Comparison of ENCODE assay signal across 8 mouse cellular contexts in the genomic region with DNA sequence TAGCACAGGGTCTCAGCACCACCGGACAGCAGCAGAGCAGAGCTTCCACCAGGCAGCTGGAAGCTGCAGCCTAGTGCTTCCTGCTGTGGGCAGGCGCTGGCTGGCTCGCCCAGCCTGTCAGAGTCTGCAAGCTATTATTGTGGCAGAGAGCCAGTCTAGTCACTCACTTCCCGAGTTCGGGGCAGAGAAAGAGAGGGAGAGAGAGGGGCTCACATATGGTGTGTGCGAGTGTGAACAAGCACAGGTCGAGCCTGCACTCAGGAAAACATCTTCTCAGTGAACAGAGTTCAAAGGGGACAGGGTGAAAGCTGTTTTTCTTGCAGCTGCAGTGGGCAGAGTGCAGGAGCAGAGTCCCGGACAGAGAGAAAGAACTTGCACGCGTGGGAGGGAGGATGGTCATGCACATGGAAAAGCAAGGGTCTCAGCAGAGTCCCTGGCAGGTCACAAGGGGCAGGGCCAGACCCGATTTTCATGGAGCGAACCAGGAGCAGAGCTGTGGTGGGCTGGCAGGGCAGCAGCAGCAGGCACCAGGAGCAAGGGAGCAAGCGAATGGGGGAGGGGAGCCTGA. TPM values are rescaled to one million over a fixed set of nuclear protein-coding genes. Genes with fewer than 3 reads are reported as not detected.
A peak's percentile ranks its signal among the peaks of the same experiment; 100 is the strongest.
DNase-seq lines count a peak whose midpoint lies in the region; ATAC-seq and TF ChIP-seq lines count a peak whose summit lies in the region.

No protein-coding gene starts in this region.

- 2% methylated on average over 13 of the region's 13 CpGs for WGBS in kidney, embryonic 14.5 days
- 22% methylated on average over 13 of the region's 13 CpGs for WGBS in kidney, adult 2 months
- WGBS in limb, embryonic 11.5 days, result 4% methylated on average over 13 of the region's 13 CpGs
- 4% methylated on average over 13 of the region's 13 CpGs for WGBS in neural tube, embryonic 12.5 days

- no peaks in the 10 kb centered on the region for H3K27me3 ChIP-seq in kidney, embryonic 14.5 days (ENCODE audit: control insufficient read depth, insufficient read depth, low read length)
- H3K27me3 ChIP-seq in kidney, adult 2 months (replicated peaks; ENCODE audit: control insufficient read depth, insufficient read depth, low read length), result no peaks in the 10 kb centered on the region
- no peaks in the 10 kb centered on the region for H3K27me3 ChIP-seq in limb, embryonic 11.5 days (ENCODE audit: control insufficient read depth, insufficient read depth, low read length)
- no peaks in the 10 kb centered on the region for H3K27me3 ChIP-seq in neural tube, embryonic 12.5 days (replicated peaks)

- H3K4me2 ChIP-seq in kidney, embryonic 14.5 days (replicated peaks; ENCODE audit: low read depth, low read length), result peak overlapping the region; percentile 38
- peak overlapping the region; percentile 25 for H3K4me2 ChIP-seq in limb, embryonic 11.5 days (ENCODE audit: low read depth, severe bottlenecking)
- peak overlapping the region; percentile 46 for H3K4me2 ChIP-seq in neural tube, embryonic 12.5 days (replicated peaks)

- DNase-seq in kidney, adult 2 months, result no peak
- peak; percentile 62 for DNase-seq in limb, embryonic 11.5 days (ENCODE audit: low spot score)
- DNase-seq in testis, postnatal 10 days (ENCODE audit: low spot score), result no peak
- DNase-seq in T-cell, adult 2 months (ENCODE audit: low spot score), result no peak
- no peak for DNase-seq in layer of hippocampus, postnatal 14 days (ENCODE audit: low spot score in 2 of 2)

- H3K36me3 ChIP-seq in kidney, embryonic 14.5 days (ENCODE audit: control insufficient read depth, insufficient read depth, low read length), result no peaks in the 10 kb centered on the region
- H3K36me3 ChIP-seq in kidney, adult 2 months (ENCODE audit: control insufficient read depth, insufficient read depth, low read length), result no peaks in the 10 kb centered on the region
- H3K36me3 ChIP-seq in limb, embryonic 11.5 days (ENCODE audit: control insufficient read depth, insufficient read depth, low read length), result no peaks in the 10 kb centered on the region
- H3K36me3 ChIP-seq in neural tube, embryonic 12.5 days, result no peaks in the 10 kb centered on the region

- H3K4me3 ChIP-seq in kidney, embryonic 14.5 days (ENCODE audit: low read length), result no peak overlapping the region; the same call in 1 of the 2 replicates
- H3K4me3 ChIP-seq in kidney, adult 2 months (ENCODE audit: insufficient read depth, low read depth, low read length), result no peak overlapping the region
- H3K4me3 ChIP-seq in limb, embryonic 11.5 days (ENCODE audit: low read depth, low read length), result no peak overlapping the region; the same call in 1 of the 2 replicates
- H3K4me3 ChIP-seq in neural tube, embryonic 12.5 days, result no peak overlapping the region

- peaks cover 8% of the 10 kb centered on the region; the same call in 1 of the 2 replicates for H3K4me1 ChIP-seq in kidney, embryonic 14.5 days (ENCODE audit: control insufficient read depth, insufficient read depth, low read length)
- no peaks in the 10 kb centered on the region for H3K4me1 ChIP-seq in kidney, adult 2 months (ENCODE audit: control insufficient read depth, insufficient read depth, low read length)
- H3K4me1 ChIP-seq in limb, embryonic 11.5 days (ENCODE audit: control insufficient read depth, insufficient read depth, low read length), result 0 out of 2 replicates have a peak, but pooled peaks cover 6% of the 10 kb centered on the region
- peaks cover 7% of the 10 kb centered on the region for H3K4me1 ChIP-seq in neural tube, embryonic 12.5 days

- H3K9me3 ChIP-seq in kidney, embryonic 14.5 days (ENCODE audit: control insufficient read depth, low read length), result no peaks in the 10 kb centered on the region
- no peaks in the 10 kb centered on the region for H3K9me3 ChIP-seq in limb, embryonic 11.5 days (ENCODE audit: control insufficient read depth, low read length)
- H3K9me3 ChIP-seq in neural tube, embryonic 12.5 days, result no peaks in the 10 kb centered on the region

- H3K9ac ChIP-seq in kidney, embryonic 14.5 days (ENCODE audit: low read depth, low read length), result peak overlapping the region; percentile 28; the same call in 1 of the 2 replicates
- peak overlapping the region; percentile 27; the same call in 1 of the 2 replicates for H3K9ac ChIP-seq in limb, embryonic 11.5 days (ENCODE audit: low read length)
- peak overlapping the region; percentile 23; the same call in 1 of the 2 replicates for H3K9ac ChIP-seq in neural tube, embryonic 12.5 days

- ATAC-seq in kidney, embryonic 14.5 days (ENCODE audit: low FRiP score, low TSS enrichment), result peak; percentile 81
- ATAC-seq in erythroblast, adult 5-6 weeks (replicated peaks; ENCODE audit: low FRiP score, poor library complexity, severe bottlenecking), result 0 out of 2 replicates have a peak, but pooled peaks have one; percentile 52
- peak; percentile 62 for ATAC-seq in limb, embryonic 11.5 days (ENCODE audit: insufficient number of reproducible peaks, low FRiP score, low TSS enrichment, low read depth)
- ATAC-seq in neural tube, embryonic 12.5 days (ENCODE audit: low FRiP score, low read depth), result peak; percentile 41; the same call in 1 of the 2 replicates

- no peak for TF ChIP-seq POLR2A in kidney, adult 2 months (IDR thresholded peaks at IDR 0.05; ENCODE audit: low read depth, low read length)

- TF ChIP-seq CTCF in kidney, adult 2 months (conservative IDR thresholded peaks at IDR 0.05; ENCODE audit: insufficient read depth, insufficient read length, low read depth, low read length), result no peak

- 0 out of 2 replicates have a peak overlapping the region, but pooled peaks have one; percentile 17 for H3K27ac ChIP-seq in kidney, embryonic 14.5 days (ENCODE audit: low read depth, low read length)
- H3K27ac ChIP-seq in kidney, adult 2 months (ENCODE audit: insufficient read depth, low read depth, low read length), result no peak overlapping the region
- H3K27ac ChIP-seq in limb, embryonic 11.5 days (replicated peaks; ENCODE audit: low read depth, low read length), result peak overlapping the region; percentile 9; the same call in 1 of the 2 replicates
- H3K27ac ChIP-seq in neural tube, embryonic 12.5 days, result no peak overlapping the region

RNA-seq across cellular contexts. Expression of a gene that starts 31.0 kb away (rescaled TPM):
- 29.9 and 30.1 TPM in 2 replicates for polyA plus RNA-seq in kidney, embryonic 14.5 days (2014; fragmentation: Nextera tagmentation; extraction: Ambion mirVana)
- 5.3 and 7.0 TPM in 2 replicates for polyA plus RNA-seq in kidney, adult 2 months (2012; rRNA removed)
- 5.6 and 19.8 TPM in 2 replicates for total RNA-seq in erythroblast, adult 5-6 weeks (2015; ENCODE audit: low replicate concordance)
- 0.56 and 3.4 TPM in 2 replicates for total RNA-seq in erythroblast, adult 5-6 weeks (2017; ENCODE audit: low replicate concordance)
- polyA plus RNA-seq in limb, embryonic 11.5 days (2014; fragmentation: Nextera tagmentation; extraction: Ambion mirVana), result 27.6 and 28.9 TPM in 2 replicates
- polyA plus RNA-seq in neural tube, embryonic 12.5 days (2016; fragmentation: Nextera tagmentation; extraction: Ambion mirVana), result 38.0 and 42.8 TPM in 2 replicates
- 10 to 100 TPM; 32.4 to 33.3 TPM for total RNA-seq in layer of hippocampus, postnatal 14 days (2021)

Comparison
In these comparisons a context has a peak if more than half of its experiments do, and no peak if none do; other contexts are left out.
1. H3K27ac ChIP-seq: peak in kidney, embryonic 14.5 days (single experiment) and limb, embryonic 11.5 days (single experiment); none in kidney, adult 2 months (single experiment) and neural tube, embryonic 12.5 days (single experiment).
2. Peak in every context shown above with its lines, with median percentiles within 50 percentile points of each other: ATAC-seq, H3K4me2 ChIP-seq and H3K9ac ChIP-seq.